Mouse (Mus musculus) brain, embryonic 14.5 days (tissue): ENCODE results near the gene Rgs7bp.

Experiments used
- CTCF ChIP-seq: fragments of 200-500 bp; IDR thresholded peaks from 2 replicates; pipeline ENCODE4 v1.5.1; 2012; ENCODE audit warnings: inconsistent platforms, mild to moderate bottlenecking, moderate library complexity, borderline replicate concordance; ENCODE audit not compliant: insufficient read depth, insufficient read length; ENCODE audit errors: extremely low read depth
- POLR2A ChIP-seq: fragments of 200-500 bp; IDR thresholded peaks from 2 replicates; pipeline ENCODE4 v1.6.1; 2012; ENCODE audit warnings: mild to moderate bottlenecking, inconsistent platforms, borderline replicate concordance; ENCODE audit not compliant: poor library complexity, insufficient read depth, insufficient read length, severe bottlenecking; ENCODE audit errors: extremely low read depth

DNA sequence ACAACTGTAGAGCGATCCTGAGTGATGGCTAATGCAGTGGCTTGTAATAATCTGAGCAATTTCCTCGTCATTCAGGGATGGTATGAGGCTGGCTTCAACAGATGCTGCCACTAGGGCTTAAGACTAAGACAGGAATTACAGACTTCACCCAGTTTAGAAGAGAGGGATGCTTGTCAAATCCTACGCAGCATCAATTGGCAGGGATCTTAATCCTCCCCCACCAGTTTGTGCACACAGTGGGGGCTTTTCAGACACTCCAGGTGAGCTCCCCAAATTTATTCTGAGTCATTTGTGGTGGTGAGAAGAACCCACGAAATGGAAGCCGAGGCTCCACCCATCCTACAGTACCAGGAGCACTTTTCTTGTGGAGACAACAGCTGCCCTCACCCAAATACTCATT lies 16.4 kb downstream of the Rgs7bp start:
- TF ChIP-seq CTCF, result no peak
- TF ChIP-seq POLR2A, result no peak
